Mouse (Mus musculus): ENCODE results near the gene Gzmm.
A peak's percentile ranks its signal among the peaks of the same experiment; 100 is the strongest.

Gzmm gene

GRCm38 (mm10) chr10:79688720-79689119 is at the start of gene Gzmm:
Gzmm (plus strand) TSS chr10:79689020.
- DNase-seq (ENCODE audit: low read depth, low spot score): no peak

GRCm38 (mm10) chr10:79645711-79646110 is 43.1 kb upstream of the Gzmm start, which contains the start of gene Odf3l2:
Odf3l2 (minus strand) TSS chr10:79645738.
- no peak for DNase-seq (ENCODE audit: low read depth, low spot score)

- DNase-seq (ENCODE audit: low read depth, low spot score): peak; percentile 81
Measured at GRCm38 (mm10) chr10:79649070-79649751, 39.6 kb upstream of the Gzmm start.

GRCm38 (mm10) chr10:79652789-79653188 is 36.0 kb upstream of the Gzmm start:
- DNase-seq (ENCODE audit: low read depth, low spot score): no peak

GRCm38 (mm10) chr10:79654946-79655395 is 33.8 kb upstream of the Gzmm start:
- peak; percentile 89 for DNase-seq (ENCODE audit: low read depth, low spot score)

- no peak for DNase-seq (ENCODE audit: low read depth, low spot score)
Measured at GRCm38 (mm10) chr10:79658829-79659228, 30.0 kb upstream of the Gzmm start.

- no peak for DNase-seq (ENCODE audit: low read depth, low spot score)
Measured at GRCm38 (mm10) chr10:79660298-79660697, 28.5 kb upstream of the Gzmm start.

GRCm38 (mm10) chr10:79661861-79662260 is 27.0 kb upstream of the Gzmm start:
- no peak for DNase-seq (ENCODE audit: low read depth, low spot score)

GRCm38 (mm10) chr10:79664131-79664665 is 24.6 kb upstream of the Gzmm start, which contains the start of gene Madcam1:
Madcam1 (plus strand) TSS chr10:79664559.
- peak; percentile 80 for DNase-seq (ENCODE audit: low read depth, low spot score)

GRCm38 (mm10) chr10:79665051-79665450 is 23.8 kb upstream of the Gzmm start:
- DNase-seq (ENCODE audit: low read depth, low spot score): no peak

GRCm38 (mm10) chr10:79666493-79666892 is 22.3 kb upstream of the Gzmm start:
- DNase-seq (ENCODE audit: low read depth, low spot score): no peak

- DNase-seq (ENCODE audit: low read depth, low spot score): no peak
Measured at GRCm38 (mm10) chr10:79668076-79668475, 20.7 kb upstream of the Gzmm start.

GRCm38 (mm10) chr10:79668771-79669575 is 19.8 kb upstream of the Gzmm start, which contains the start of gene Tpgs1:
Tpgs1 (plus strand) TSS chr10:79669369.
- peak; percentile 88 for DNase-seq (ENCODE audit: low read depth, low spot score)

- DNase-seq (ENCODE audit: low read depth, low spot score): peak; percentile 82
Measured at GRCm38 (mm10) chr10:79669576-79670057, 19.2 kb upstream of the Gzmm start.

- DNase-seq (ENCODE audit: low read depth, low spot score): no peak
Measured at GRCm38 (mm10) chr10:79670071-79670888, 18.5 kb upstream of the Gzmm start.

GRCm38 (mm10) chr10:79671396-79672087 is 17.3 kb upstream of the Gzmm start:
- DNase-seq (ENCODE audit: low read depth, low spot score): no peak

GRCm38 (mm10) chr10:79672088-79672455 is 16.7 kb upstream of the Gzmm start:
- no peak for DNase-seq (ENCODE audit: low read depth, low spot score)

GRCm38 (mm10) chr10:79673054-79673453 is 15.8 kb upstream of the Gzmm start:
- DNase-seq (ENCODE audit: low read depth, low spot score): no peak

GRCm38 (mm10) chr10:79675346-79676035 is 13.3 kb upstream of the Gzmm start:
- DNase-seq (ENCODE audit: low read depth, low spot score): no peak
